Mouse (Mus musculus) thymus, adult 2 months (tissue): ENCODE measurements around the gene Tspan9. TPM values are rescaled to one million over a fixed set of nuclear protein-coding genes. Genes with fewer than 3 reads are reported as not detected.

ENCODE experiments used
- DNase-seq: peaks from one replicate; pipeline ENCODE4 v3.0.0; 2021
- H3K27ac ChIP-seq: fragments of 200-500 bp; 2 replicates; pipeline ENCODE4 v1.5.1; 2012; ENCODE audit warnings: low read length, control low read depth; ENCODE audit not compliant: control insufficient read depth, insufficient read depth
- H3K27me3 ChIP-seq: fragments of 200-500 bp; 2 replicates; pipeline ENCODE4 v1.6.1; 2012; ENCODE audit warnings: mild to moderate bottlenecking, low read length, moderate library complexity, mixed read lengths; ENCODE audit not compliant: control insufficient read depth, insufficient read depth
- H3K36me3 ChIP-seq: fragments of 200-500 bp; 2 replicates; pipeline ENCODE4 v1.6.1; 2012; ENCODE audit warnings: mild to moderate bottlenecking, low read length, moderate library complexity; ENCODE audit not compliant: control insufficient read depth, insufficient read depth
- H3K4me1 ChIP-seq: fragments of 200-500 bp; replicated peaks from 2 replicates; pipeline ENCODE4 v1.6.1; 2012; ENCODE audit warnings: low read length; ENCODE audit not compliant: control insufficient read depth, insufficient read depth
- H3K4me3 ChIP-seq: fragments of 200-500 bp; 2 replicates; pipeline ENCODE4 v1.5.1; 2012; ENCODE audit warnings: mild to moderate bottlenecking, low read length, control low read depth, moderate library complexity; ENCODE audit not compliant: control insufficient read depth, insufficient read depth
- CTCF ChIP-seq: fragments of 200-500 bp; IDR thresholded peaks from 2 replicates; pipeline ENCODE4 v1.5.1; 2012; ENCODE audit warnings: mild to moderate bottlenecking, control low read depth, low read length, moderate library complexity, borderline replicate concordance; ENCODE audit not compliant: control insufficient read depth, poor library complexity, insufficient read depth; ENCODE audit errors: extremely low read depth
- POLR2A ChIP-seq: fragments of 200-500 bp; IDR thresholded peaks from 2 replicates; pipeline ENCODE4 v1.6.1; 2012; ENCODE audit warnings: mild to moderate bottlenecking, low read length, control low read depth, moderate library complexity; ENCODE audit not compliant: control insufficient read depth, poor library complexity, insufficient read depth; ENCODE audit errors: extremely low read depth
- WGBS: fragments of 180-500 bp; shearing (Covaris S2); methylation state at CpG from one replicate; pipeline ENCODE4 v1.1.7; 2018; 5-methylcytosine and 5-hydroxymethylcytosine counted together
- polyA plus RNA-seq: library from polyadenylated mRNA; depleted of rRNA; stranded (reverse); fragments of >200 nt; gene quantifications from 2 replicates; pipeline ENCODE4 v1.2.3, GENCODE M21; 2012

Gene Tspan9
- polyA plus RNA-seq, 1 experiment = 36.7 TPM

DNA sequence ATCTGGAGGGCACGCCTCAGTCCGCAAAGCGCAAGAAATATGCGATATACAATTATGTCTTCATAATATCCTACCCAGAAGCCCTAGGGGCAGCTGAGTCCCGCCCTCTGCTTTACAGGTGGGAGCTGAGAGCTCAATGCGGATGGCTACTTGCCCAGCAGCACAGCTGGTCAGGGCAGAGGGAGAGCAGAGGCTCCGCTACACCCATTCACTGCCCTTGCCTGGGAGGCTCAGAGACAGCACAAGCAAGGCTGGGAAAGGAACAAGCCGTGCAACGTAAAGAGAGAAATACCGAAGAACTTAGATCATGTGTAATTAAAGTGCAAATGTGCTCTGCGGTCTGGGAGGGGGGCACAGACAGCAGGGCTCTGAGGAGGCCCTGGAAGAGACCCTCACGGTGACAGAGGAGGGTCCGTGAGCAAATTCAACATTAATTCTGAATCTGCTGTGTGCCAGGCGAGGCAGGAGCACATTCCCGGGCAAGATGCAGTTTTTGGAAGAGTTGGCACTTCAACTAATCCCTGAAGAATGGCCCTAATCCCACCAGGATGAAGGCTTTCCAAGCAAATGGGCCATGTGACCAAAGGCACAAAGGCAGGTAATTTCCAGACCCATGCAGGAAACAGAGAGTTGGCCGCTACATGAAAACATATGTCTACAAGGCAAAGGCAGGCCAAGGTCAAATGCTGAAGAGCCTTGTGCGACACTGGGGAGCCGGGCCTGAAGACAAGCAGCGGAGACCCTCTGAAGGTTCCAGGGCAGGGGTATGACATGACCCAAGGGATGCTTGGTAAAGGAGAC, 73.1 kb downstream of the Tspan9 start:
- DNase-seq = no peak
- no peak for TF ChIP-seq CTCF
- no peak for TF ChIP-seq POLR2A
- 95% methylated on average over 19 of the region's 19 CpGs for WGBS
- Histone ChIP-seq H3K4me3 (no peak overlapping the region), H3K27me3 (no peaks in the 10 kb centered on the region), H3K4me1 (peaks cover 11% of the 10 kb centered on the region), H3K27ac (no peak overlapping the region), H3K36me3 (no peaks in the 10 kb centered on the region)

DNA sequence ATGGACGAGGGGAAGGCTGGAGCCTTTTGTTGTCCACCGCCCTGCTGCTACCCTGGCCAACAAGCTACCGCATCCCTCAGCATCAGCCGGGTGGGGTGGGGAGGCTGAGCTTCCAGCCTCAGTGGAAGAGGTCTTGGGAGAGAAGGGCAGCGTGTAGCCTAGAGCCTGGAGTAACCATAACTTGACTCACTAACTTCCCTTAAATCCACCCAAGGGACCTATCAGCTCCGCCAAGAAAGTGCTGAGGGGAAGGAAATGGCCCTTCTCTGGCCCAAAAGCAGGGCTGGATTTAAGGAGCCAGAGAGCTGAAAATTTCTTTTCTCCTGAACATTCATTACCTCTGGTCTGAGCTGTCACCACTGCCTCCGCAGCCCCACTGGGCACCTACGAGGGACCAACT, 75.2 kb downstream of the Tspan9 start:
- DNase-seq = no peak
- TF ChIP-seq POLR2A (no peak), CTCF (no peak)
- Histone ChIP-seq H3K27me3 (no peaks in the 10 kb centered on the region), H3K36me3 (no peaks in the 10 kb centered on the region), H3K4me1 (peaks cover 13% of the 10 kb centered on the region), H3K27ac (no peak overlapping the region), H3K4me3 (no peak overlapping the region)
- WGBS = 98% methylated on average over 8 of the region's 8 CpGs

DNA sequence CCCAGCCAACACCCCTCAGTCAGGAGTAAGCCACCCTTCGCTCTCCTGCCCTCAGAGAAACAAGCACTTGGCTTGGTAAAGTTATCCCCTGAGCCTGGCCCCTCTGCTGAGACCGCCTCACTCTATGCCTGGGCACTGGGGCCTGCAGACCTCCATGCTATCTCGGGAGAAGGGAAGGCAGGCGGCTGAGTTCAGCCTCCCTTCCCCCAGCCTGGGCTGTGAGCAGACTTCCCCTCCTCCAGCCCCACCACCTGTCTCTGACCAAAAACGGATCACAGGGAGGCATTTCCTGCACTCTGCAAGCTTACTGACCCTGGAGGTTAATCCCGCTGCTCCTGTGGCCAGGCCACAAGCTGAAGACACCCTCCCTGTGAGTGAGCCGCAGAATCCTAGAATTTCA, 77.4 kb downstream of the Tspan9 start:
- Histone ChIP-seq H3K4me3 (no peak overlapping the region), H3K4me1 (peaks cover 13% of the 10 kb centered on the region), H3K27me3 (no peaks in the 10 kb centered on the region), H3K36me3 (no peaks in the 10 kb centered on the region), H3K27ac (no peak overlapping the region)
- no peak for DNase-seq
- WGBS = 20% methylated on average over 7 of the region's 7 CpGs
- TF ChIP-seq POLR2A (no peak), CTCF (no peak)

DNA sequence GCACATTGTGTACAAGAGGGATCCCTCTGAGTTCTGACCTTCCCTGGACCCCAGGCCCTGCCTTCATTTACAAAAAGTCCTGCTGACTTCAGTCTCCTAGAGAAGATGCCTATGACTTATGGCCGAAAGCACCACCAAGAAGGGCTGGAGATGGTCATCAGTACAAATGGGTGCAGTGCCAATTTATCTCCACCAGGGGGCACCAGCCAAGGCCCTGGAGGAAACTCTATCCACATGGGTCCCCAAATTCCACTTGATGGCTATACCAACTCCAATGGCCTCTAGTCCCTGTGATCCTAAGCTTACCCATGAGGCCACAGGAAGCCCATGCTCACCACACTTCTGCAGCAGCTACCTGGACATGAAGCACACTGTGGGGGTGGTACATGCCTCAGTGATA, 79.9 kb downstream of the Tspan9 start:
- Histone ChIP-seq H3K36me3 (no peaks in the 10 kb centered on the region), H3K4me3 (no peak overlapping the region), H3K4me1 (peaks cover 13% of the 10 kb centered on the region), H3K27ac (no peak overlapping the region), H3K27me3 (no peaks in the 10 kb centered on the region)
- DNase-seq = peak; percentile 32
- TF ChIP-seq POLR2A (no peak), CTCF (peak; percentile 74; the same call in 1 of the 2 replicates)
- WGBS = 88% methylated on average over 1 of the region's 1 CpGs

DNA sequence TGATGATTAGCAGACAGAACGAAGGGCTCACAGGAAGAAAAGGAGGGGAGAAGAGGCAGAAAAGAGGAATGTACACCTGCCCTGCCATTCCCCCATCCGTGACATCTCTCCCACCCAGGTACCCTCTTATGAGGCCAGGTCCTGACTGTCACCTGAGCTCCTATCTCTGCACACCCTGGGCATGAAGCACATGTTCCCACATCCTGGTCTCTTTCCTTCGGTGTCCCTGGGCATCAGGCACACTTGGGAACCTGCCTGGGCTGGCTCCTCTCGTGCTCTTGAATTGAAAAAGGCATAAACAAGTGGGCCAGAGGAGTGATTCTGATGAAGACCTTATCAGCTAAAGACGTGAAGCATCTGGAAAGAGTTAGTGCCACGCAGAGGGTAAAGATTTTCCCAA, 80.6 kb downstream of the Tspan9 start:
- Histone ChIP-seq H3K27me3 (no peaks in the 10 kb centered on the region), H3K4me3 (no peak overlapping the region), H3K27ac (no peak overlapping the region), H3K36me3 (no peaks in the 10 kb centered on the region), H3K4me1 (peaks cover 13% of the 10 kb centered on the region)
- WGBS = 93% methylated on average over 6 of the region's 6 CpGs
- no peak for TF ChIP-seq CTCF
- TF ChIP-seq POLR2A = no peak
- no peak for DNase-seq

DNA sequence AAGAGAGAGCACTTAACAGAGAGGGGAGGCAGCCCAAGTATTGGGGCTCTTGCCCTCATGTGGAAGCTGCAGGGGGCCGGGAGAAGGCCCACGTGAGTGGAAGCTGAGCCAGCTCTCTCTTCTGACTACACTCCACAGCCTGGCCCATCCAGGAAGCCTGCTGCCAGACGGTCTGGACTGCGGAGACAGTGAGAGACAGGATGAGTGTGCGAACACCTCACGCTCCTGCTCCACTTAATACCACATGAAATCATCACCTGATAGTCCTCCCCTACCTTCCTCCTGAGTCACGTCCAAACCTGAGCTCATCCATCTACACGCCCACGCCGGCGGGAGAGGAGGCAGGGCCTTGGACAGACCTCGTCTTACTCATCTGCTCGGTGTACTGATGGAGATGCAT, 81.2 kb downstream of the Tspan9 start:
- no peak overlapping the region for H3K27ac ChIP-seq
- DNase-seq = no peak
- no peak for TF ChIP-seq CTCF
- TF ChIP-seq POLR2A = no peak
- H3K27me3 ChIP-seq = no peaks in the 10 kb centered on the region
- H3K4me3 ChIP-seq = no peak overlapping the region
- 96% methylated on average over 13 of the region's 13 CpGs for WGBS
- H3K36me3 ChIP-seq = no peaks in the 10 kb centered on the region
- H3K4me1 ChIP-seq = peaks cover 13% of the 10 kb centered on the region

DNA sequence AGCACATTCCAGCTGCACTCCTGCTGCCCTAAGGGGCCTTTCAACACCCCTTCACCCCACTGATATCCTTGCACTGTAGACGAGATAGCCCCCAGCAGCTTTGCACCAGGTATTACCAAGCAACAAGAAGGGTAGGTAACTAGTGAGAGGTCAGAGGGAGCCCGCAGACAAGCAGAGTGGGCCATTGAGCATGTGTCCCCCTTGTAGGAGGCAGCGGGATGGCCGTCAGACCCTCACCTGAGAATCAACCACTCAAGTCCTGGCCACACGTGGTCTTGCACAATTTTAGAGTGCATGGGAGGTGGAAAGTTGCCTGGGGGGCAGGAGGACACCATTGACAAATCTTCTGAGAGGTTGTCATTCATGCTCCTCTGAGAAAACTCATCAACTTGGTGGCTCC, 82.1 kb downstream of the Tspan9 start:
- H3K4me3 ChIP-seq = no peak overlapping the region
- TF ChIP-seq CTCF (no peak), POLR2A (no peak)
- 86% methylated on average over 5 of the region's 5 CpGs for WGBS
- H3K27ac ChIP-seq = no peak overlapping the region
- H3K36me3 ChIP-seq = no peaks in the 10 kb centered on the region
- H3K27me3 ChIP-seq = no peaks in the 10 kb centered on the region
- peaks cover 12% of the 10 kb centered on the region for H3K4me1 ChIP-seq
- DNase-seq = no peak
